In the genomic region with DNA sequence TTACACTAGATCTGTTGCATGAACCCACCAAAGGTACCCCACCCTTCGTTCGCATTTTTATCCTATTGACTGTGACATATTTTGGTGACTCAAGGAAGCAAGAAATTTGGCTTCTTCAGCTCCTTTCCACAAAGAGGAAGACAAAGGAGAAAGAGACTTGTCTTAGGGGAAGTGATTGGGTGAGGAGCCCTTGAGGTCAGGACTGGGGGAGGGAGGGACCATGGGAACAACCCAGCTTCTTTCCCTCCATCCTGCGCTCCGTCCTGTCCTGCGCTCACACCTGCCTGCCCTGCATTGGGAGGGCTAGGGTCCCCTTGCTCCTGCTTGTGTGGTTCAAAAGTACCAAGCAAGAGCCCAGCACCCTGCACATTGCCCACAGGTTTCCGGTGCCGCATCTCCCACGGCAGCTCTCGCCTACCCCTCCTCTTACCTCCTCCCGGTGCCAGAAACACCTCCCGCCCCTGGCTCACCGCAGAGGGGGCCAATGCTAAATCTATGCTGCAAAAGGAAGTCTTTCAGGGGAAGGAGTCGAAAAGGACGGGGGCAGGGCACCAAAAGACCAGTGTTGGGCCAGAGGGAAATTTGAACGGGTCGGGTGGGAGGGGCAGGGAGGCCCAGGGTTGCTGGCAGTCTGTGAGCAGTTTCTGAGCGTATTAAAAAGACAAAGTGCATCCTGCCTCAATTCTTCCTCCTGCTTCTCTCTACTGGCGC, we compare ENCODE assay signal across 8 mouse cellular contexts. TPM values are rescaled to one million over a fixed set of nuclear protein-coding genes. Genes with fewer than 3 reads are reported as not detected.
DNase-seq lines count a peak whose midpoint lies in the region; ATAC-seq lines count a peak whose summit lies in the region.

No protein-coding gene starts in this region.

- peak overlapping the region; percentile 60 for H3K4me2 ChIP-seq in stomach, embryonic 15.5 days

- no peaks in the 10 kb centered on the region for H3K27me3 ChIP-seq in stomach, embryonic 15.5 days (replicated peaks)

- peak overlapping the region; percentile 29 for H3K4me3 ChIP-seq in macrophage (ENCODE audit: inconsistent target)
- peak overlapping the region; percentile 23 for H3K4me3 ChIP-seq in stomach, embryonic 15.5 days (replicated peaks)

- peak; percentile 23; the same call in 1 of the 2 replicates for ATAC-seq in frontal cortex, adult (ENCODE audit: low TSS enrichment)
- peak; percentile 78 to 80 for ATAC-seq in hematopoietic stem cell, adult 5-6 weeks (replicated peaks in 1 of 2; ENCODE audit: insufficient read depth in 1 of 2, low FRiP score in 2 of 2, low TSS enrichment in 1 of 2, low read depth in 1 of 2, poor library complexity in 2 of 2, severe bottlenecking in 2 of 2)
- no peak for ATAC-seq in stomach, embryonic 15.5 days (ENCODE audit: insufficient read depth, low FRiP score, low read depth)

- no peaks in the 10 kb centered on the region for H3K9me3 ChIP-seq in stomach, embryonic 15.5 days

- no peak for DNase-seq in frontal cortex, postnatal 25 days (ENCODE audit: low spot score in 2 of 2)
- peak; percentile 23 for DNase-seq in Muller cell, postnatal 12 days (ENCODE audit: inconsistent ontology term)
- DNase-seq in cerebellum, adult 11 months, result no peak
- DNase-seq in right cerebral cortex, postnatal 14 days, result no peak

- H3K36me3 ChIP-seq in macrophage (ENCODE audit: inconsistent target), result no peaks in the 10 kb centered on the region
- no peaks in the 10 kb centered on the region for H3K36me3 ChIP-seq in stomach, embryonic 15.5 days

- no peak overlapping the region for H3K9ac ChIP-seq in stomach, embryonic 15.5 days

- WGBS in macrophage (ENCODE audit: missing documents), result 3% methylated on average over 18 of the region's 18 CpGs
- WGBS in stomach, embryonic 15.5 days, result 14% methylated on average over 18 of the region's 18 CpGs

- H3K27ac ChIP-seq in macrophage, result peak overlapping the region; percentile 87
- peak overlapping the region; percentile 16 for H3K27ac ChIP-seq in stomach, embryonic 15.5 days

- H3K79me2 ChIP-seq in macrophage (ENCODE audit: inconsistent target), result no peaks in the 10 kb centered on the region

- peaks cover 14% of the 10 kb centered on the region; the same call in 1 of the 2 replicates for H3K4me1 ChIP-seq in stomach, embryonic 15.5 days

RNA-seq across cellular contexts. Expression of a gene that starts 6.6 kb away (rescaled TPM):
- total RNA-seq in hematopoietic stem cell, adult 5-6 weeks (2017), result 19.2 and 32.6 TPM in 2 replicates
- total RNA-seq in macrophage (2018; cell fraction: chromatin; rRNA removed), result 10 to 100 TPM in 18 of 26 experiments, 1 to 10 TPM in 8; 4.4 to 19.6 (median 13.5) TPM
- 10 to 100 TPM; 10.8 to 27.4 (median 20.7) TPM for total RNA-seq in macrophage (2018; cell fraction: cytosol; rRNA removed)
- 10 to 100 TPM in 18 of 26 experiments, 1 to 10 TPM in 8; 5.3 to 18.1 (median 11.7) TPM for total RNA-seq in macrophage (2018; cell fraction: nucleus; rRNA removed)
- polyA plus RNA-seq in macrophage (2018), result 16.8 to 38.8 TPM (median 21.1 TPM) in 3 replicates
- polyA plus RNA-seq in stomach, embryonic 15.5 days (2015; fragmentation: Nextera tagmentation; extraction: Ambion mirVana), result 36.1 and 40.0 TPM in 2 replicates

RNA-seq across cellular contexts. Expression of a gene that starts 7.9 kb away (rescaled TPM):
- total RNA-seq in hematopoietic stem cell, adult 5-6 weeks (2017), result 51.2 and 56.5 TPM in 2 replicates
- 100 to 1,000 TPM in 22 of 26 experiments, 10 to 100 TPM in 4; 30.2 to 203 (median 164) TPM for total RNA-seq in macrophage (2018; cell fraction: chromatin; rRNA removed)
- total RNA-seq in macrophage (2018; cell fraction: cytosol; rRNA removed), result 100 to 1,000 TPM; 247 to 519 (median 377) TPM
- 100 to 1,000 TPM; 138 to 880 (median 577) TPM for total RNA-seq in macrophage (2018; cell fraction: nucleus; rRNA removed)
- polyA plus RNA-seq in macrophage (2018), result 418 to 531 TPM (median 505 TPM) in 3 replicates
- polyA plus RNA-seq in stomach, embryonic 15.5 days (2015; fragmentation: Nextera tagmentation; extraction: Ambion mirVana), result 6.0 and 6.9 TPM in 2 replicates

RNA-seq across cellular contexts. Expression of a gene that starts 59.3 kb away (rescaled TPM):
- total RNA-seq in hematopoietic stem cell, adult 5-6 weeks (2017), result 56.2 and 65.8 TPM in 2 replicates
- 10 to 100 TPM; 20.2 to 99.8 (median 58.3) TPM for total RNA-seq in macrophage (2018; cell fraction: chromatin; rRNA removed)
- total RNA-seq in macrophage (2018; cell fraction: cytosol; rRNA removed), result 100 to 1,000 TPM in 13 of 26 experiments, 10 to 100 TPM in 13; 77.7 to 133 (median 99.5) TPM
- total RNA-seq in macrophage (2018; cell fraction: nucleus; rRNA removed), result 100 to 1,000 TPM in 8 of 26 experiments, 10 to 100 TPM in 18; 51.1 to 150 (median 89.2) TPM
- polyA plus RNA-seq in macrophage (2018), result 99.5 to 103 TPM (median 102 TPM) in 3 replicates
- 174 and 178 TPM in 2 replicates for polyA plus RNA-seq in stomach, embryonic 15.5 days (2015; fragmentation: Nextera tagmentation; extraction: Ambion mirVana)

Comparison
In these comparisons a context has a peak if more than half of its experiments do, and no peak if none do; other contexts are left out.
1. RNA of a gene that starts 7.9 kb away (polyA plus RNA-seq): 418 to 531 TPM in macrophage; 6.0 to 6.9 TPM in stomach, embryonic 15.5 days; every median in the first group is over 10 times any median in the second.